Mouse (Mus musculus) midbrain, embryonic 12.5 days (tissue): ENCODE measurements around the gene Enpp5. TPM values are rescaled to one million over a fixed set of nuclear protein-coding genes. Genes with fewer than 3 reads are reported as not detected.

Experiments
- ATAC-seq: fragments of 200-750 bp; cut with Nextera tagmentation; 2 replicates; pipeline ENCODE4 v1.8.0; 2017; ENCODE audit warnings: low read depth, moderate TSS enrichment, moderate library complexity; ENCODE audit not compliant: low FRiP score
- H3K27ac ChIP-seq: fragments of 300-500 bp; sonication (generic); replicated peaks from 2 replicates; pipeline ENCODE4 v1.5.1; 2016; ENCODE audit warnings: mild to moderate bottlenecking
- H3K27me3 ChIP-seq: fragments of 300-500 bp; sonication (generic); 2 replicates; pipeline ENCODE4 v1.6.1; 2016; ENCODE audit warnings: mild to moderate bottlenecking
- H3K36me3 ChIP-seq: fragments of 300-500 bp; sonication (generic); 2 replicates; pipeline ENCODE4 v1.6.1; 2016
- H3K4me1 ChIP-seq: fragments of 300-500 bp; sonication (generic); 2 replicates; pipeline ENCODE4 v1.6.1; 2016
- H3K4me2 ChIP-seq: fragments of 300-500 bp; sonication (generic); replicated peaks from 2 replicates; pipeline ENCODE4 v1.6.1; 2016; ENCODE audit warnings: mild to moderate bottlenecking, moderate library complexity
- H3K4me3 ChIP-seq: fragments of 300-500 bp; sonication (generic); 2 replicates; pipeline ENCODE4 v1.5.1; 2016; ENCODE audit warnings: mild to moderate bottlenecking
- H3K9ac ChIP-seq: fragments of 300-500 bp; sonication (generic); replicated peaks from 2 replicates; pipeline ENCODE4 v1.6.1; 2016; ENCODE audit warnings: mild to moderate bottlenecking, moderate library complexity
- H3K9me3 ChIP-seq: fragments of 300-500 bp; sonication (generic); 2 replicates; pipeline ENCODE4 v1.6.1; 2016; ENCODE audit warnings: mild to moderate bottlenecking
- WGBS: fragments of 180-500 bp; shearing (Covaris S2); methylation state at CpG from one replicate; pipeline ENCODE4 v1.1.7; 2016; 5-methylcytosine and 5-hydroxymethylcytosine counted together
- polyA plus RNA-seq: library from polyadenylated mRNA; unstranded; fragments of >200 nt; fragmentation: Nextera tagmentation; extraction: Ambion mirVana; gene quantifications from 2 replicates; pipeline ENCODE4 v1.2.1, GENCODE M21; 2016

Enpp5 gene
- 28.7 and 29.9 TPM in 2 replicates for polyA plus RNA-seq

DNA sequence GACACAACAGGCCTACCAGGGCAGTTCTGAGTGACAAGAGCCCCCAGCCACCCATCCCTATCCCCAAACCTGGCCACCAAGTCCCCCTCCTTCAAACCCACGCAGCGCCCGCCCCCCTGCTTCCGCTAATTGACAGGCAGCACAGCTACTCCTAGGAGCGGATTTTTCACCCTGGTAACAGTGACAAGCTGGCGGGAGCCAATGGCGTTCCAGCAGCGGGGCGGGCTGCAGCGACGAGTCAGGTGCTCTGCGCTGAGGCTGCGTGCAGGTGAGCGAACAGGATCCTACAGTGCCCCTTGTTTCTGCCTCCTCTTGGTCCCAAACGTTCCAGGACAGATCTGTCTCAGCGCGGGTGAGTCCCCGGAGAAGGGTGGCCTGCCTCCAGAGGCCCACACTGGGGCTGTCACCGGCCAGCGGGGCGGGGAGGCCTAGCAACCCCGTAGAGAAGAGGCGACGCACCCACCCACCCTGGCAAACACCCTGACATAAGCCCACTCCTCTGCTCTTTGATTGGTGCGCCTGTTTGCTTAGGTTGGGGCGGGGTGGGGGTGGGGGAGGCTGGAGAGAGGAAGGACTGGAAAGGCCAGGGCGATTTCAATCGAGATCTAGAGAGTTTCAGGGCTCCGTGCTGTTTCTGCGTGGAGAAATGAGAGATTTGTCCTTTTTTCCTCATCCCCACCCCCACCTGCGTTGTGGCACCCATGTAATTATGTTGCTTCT, at the start of gene Enpp5:
Gene Enpp5, plus strand, starts transcription at position 183 of the 720 bp plus-strand sequence.
- Histone ChIP-seq H3K27ac (peak within 1 kb of the TSS; percentile 68), H3K36me3 (0 out of 2 replicates have a peak, but pooled peaks cover 9% of the 10 kb centered on the region), H3K4me1 (no peaks in the 10 kb centered on the region), H3K4me2 (peak within 1 kb of the TSS; percentile 85), H3K4me3 (peak within 1 kb of the TSS; percentile 73), H3K27me3 (peaks cover 5% of the 10 kb centered on the region; the same call in 1 of the 2 replicates), H3K9me3 (no peaks in the 10 kb centered on the region), H3K9ac (peak within 1 kb of the TSS; percentile 71)
- peak; percentile 97 for ATAC-seq
- 1% methylated on average over 25 of the region's 31 CpGs for WGBS

DNA sequence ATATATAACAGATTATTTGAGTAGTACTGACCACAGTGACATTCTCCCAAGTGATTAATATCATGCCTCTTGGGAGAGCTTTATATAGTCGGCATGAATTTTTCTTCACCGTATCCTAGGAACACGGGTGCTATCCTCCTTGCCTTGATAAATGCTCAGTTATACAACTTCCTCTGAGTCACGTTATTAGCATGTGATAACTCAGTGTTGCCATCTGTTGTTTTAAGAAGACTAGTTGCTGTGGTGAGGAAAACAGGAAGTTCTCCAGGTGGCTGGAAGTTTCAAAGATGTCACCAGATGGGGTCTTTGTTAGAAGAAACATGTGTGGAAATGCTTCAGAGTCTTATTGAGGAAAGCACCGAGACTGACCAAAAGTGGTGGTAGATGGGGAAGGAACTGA, 49.0 kb upstream of the Enpp5 start:
- H3K4me2 ChIP-seq: no peak overlapping the region
- 84% methylated on average over 5 of the region's 5 CpGs for WGBS
- H3K27me3 ChIP-seq: no peaks in the 10 kb centered on the region
- no peak overlapping the region for H3K9ac ChIP-seq
- H3K4me3 ChIP-seq: no peak overlapping the region
- no peak overlapping the region for H3K27ac ChIP-seq
- H3K9me3 ChIP-seq: no peaks in the 10 kb centered on the region
- ATAC-seq: no peak
- H3K36me3 ChIP-seq: no peaks in the 10 kb centered on the region
- peaks cover 23% of the 10 kb centered on the region for H3K4me1 ChIP-seq

DNA sequence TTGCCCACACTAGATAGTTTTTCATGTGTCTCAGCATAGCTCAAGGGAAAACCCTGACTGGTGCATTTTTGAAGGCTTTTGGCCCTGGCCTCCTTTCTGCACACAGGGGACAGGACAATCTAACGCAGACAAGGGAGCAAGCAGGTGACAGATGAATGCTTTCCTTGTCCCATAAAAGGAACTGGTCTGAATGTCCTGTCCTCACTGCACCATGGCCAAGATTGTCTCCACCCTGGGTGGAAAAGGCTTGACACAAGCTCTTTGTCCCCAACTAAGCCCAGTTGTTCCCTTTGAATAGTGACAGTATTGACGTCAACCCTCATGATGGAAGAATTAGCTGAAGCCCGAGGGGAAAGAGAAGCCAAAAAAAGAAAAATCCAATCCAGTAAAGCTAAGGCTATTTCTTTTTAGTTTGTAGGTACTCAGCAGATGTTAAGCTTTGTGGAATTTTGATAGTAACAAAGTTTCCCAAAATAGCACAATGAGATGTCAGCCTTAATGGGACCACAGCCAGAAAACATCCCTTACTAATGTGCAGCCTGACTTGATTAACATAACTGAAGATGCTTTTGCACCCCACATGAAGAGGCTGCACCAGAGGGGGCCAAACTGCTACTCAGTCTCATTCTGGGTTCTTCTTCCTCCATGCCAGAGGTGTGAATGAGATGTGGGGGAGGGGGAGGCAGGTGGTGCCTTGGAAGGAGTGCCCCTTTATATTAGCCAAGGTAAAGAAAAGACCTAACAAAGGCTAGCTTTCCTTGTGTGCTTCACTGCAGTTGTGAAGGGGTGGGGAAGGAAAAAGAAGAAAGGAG, 47.6 kb upstream of the Enpp5 start:
- Histone ChIP-seq H3K27me3 (no peaks in the 10 kb centered on the region), H3K4me2 (no peak overlapping the region), H3K4me3 (no peak overlapping the region), H3K9me3 (no peaks in the 10 kb centered on the region), H3K4me1 (peaks cover 18% of the 10 kb centered on the region), H3K27ac (no peak overlapping the region), H3K9ac (no peak overlapping the region), H3K36me3 (no peaks in the 10 kb centered on the region)
- no peak for ATAC-seq
- 30% methylated on average over 3 of the region's 3 CpGs for WGBS

DNA sequence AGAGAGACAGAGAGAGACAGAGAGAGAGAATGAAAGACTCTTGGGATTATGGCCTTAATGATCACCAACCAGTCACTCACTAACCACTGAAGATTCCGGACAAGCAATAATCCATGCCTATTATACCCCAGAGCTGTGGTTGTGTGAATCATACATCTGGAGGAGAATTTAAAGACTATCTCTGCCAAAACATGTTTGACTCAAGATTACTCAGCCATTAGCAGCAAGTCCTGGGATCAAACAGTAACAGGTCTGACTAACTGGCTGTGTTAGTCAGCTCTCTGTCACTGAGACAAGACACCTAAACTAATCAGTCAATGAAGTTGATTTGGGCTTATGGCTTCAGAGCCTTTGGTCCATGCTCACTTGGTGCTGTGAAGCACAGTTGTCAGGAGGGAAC, 43.6 kb upstream of the Enpp5 start:
- Histone ChIP-seq H3K36me3 (no peaks in the 10 kb centered on the region), H3K4me3 (no peak overlapping the region), H3K9me3 (no peaks in the 10 kb centered on the region), H3K27me3 (no peaks in the 10 kb centered on the region), H3K4me1 (peaks cover 10% of the 10 kb centered on the region), H3K9ac (no peak overlapping the region), H3K27ac (no peak overlapping the region), H3K4me2 (no peak overlapping the region)
- WGBS: 100% methylated on average over 1 of the region's 1 CpGs
- ATAC-seq: no peak

DNA sequence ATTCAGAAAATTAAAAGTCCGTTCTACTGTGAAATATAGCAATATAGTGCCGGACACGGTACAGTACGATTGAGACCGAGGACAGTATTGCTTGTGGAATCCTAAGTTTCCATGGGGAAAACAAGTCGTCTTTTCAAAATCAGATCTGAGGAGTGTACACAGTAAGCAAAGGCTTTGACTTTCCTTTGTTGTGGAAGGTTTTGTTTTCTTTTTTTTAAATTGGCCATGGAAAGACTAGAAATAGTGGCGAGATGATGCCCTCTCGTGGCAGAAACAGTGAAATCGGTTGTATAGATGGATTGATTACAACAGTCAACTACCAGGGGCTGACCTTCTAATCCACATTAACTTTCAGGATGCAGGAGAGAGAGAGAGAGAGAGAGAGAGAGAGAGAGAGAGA, 40.0 kb upstream of the Enpp5 start:
- Histone ChIP-seq H3K4me1 (no peaks in the 10 kb centered on the region), H3K4me3 (no peak overlapping the region), H3K27me3 (no peaks in the 10 kb centered on the region), H3K36me3 (no peaks in the 10 kb centered on the region), H3K9ac (no peak overlapping the region), H3K27ac (no peak overlapping the region), H3K9me3 (no peaks in the 10 kb centered on the region), H3K4me2 (no peak overlapping the region)
- 62% methylated on average over 9 of the region's 9 CpGs for WGBS
- ATAC-seq: no peak

DNA sequence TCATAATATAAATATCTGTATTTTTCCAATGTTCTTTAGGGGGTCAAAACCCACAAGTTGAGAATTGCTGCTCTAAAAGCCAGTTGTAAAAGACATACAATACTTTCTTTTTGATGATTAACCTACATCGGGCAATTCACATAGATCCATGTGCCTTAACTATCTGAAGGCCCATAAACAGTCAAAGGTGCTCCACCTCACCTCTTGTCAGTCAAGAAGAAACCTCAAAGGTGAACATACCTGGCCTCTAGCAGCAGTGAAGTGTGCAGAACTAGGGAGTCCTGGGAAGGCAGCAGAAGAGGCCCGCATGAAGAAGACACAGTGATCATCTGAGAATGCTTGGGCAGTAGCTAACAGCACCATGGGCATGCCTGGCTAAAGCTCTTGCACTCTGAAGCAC, 38.2 kb upstream of the Enpp5 start:
- no peak overlapping the region for H3K9ac ChIP-seq
- H3K4me1 ChIP-seq: no peaks in the 10 kb centered on the region
- no peak overlapping the region for H3K4me3 ChIP-seq
- no peak overlapping the region for H3K27ac ChIP-seq
- no peaks in the 10 kb centered on the region for H3K36me3 ChIP-seq
- WGBS: 97% methylated on average over 2 of the region's 2 CpGs
- H3K4me2 ChIP-seq: no peak overlapping the region
- no peak for ATAC-seq
- H3K27me3 ChIP-seq: no peaks in the 10 kb centered on the region
- H3K9me3 ChIP-seq: no peaks in the 10 kb centered on the region

DNA sequence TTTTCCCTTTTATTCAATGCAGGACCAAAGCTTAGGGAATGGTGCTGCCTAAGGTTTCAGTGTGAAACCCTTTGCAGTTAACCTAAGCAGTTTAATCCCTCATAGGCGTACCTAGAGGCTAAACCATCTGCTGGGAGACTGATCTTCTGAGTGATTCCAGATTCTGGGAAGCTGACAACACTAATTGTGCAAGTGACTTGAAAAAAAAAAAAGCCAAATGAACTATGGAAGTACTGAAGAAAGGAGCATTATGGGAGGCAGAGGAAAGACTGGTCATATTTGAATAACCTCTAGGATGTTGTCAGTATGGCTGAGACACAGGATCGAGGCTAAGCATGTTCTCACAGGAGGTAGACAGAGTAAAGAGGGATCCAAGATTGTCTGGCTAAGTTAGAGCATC, 36.3 kb upstream of the Enpp5 start:
- Histone ChIP-seq H3K27me3 (no peaks in the 10 kb centered on the region), H3K9me3 (no peaks in the 10 kb centered on the region), H3K4me3 (no peak overlapping the region), H3K9ac (no peak overlapping the region), H3K4me2 (no peak overlapping the region), H3K36me3 (no peaks in the 10 kb centered on the region), H3K4me1 (no peaks in the 10 kb centered on the region), H3K27ac (no peak overlapping the region)
- WGBS: 74% methylated on average over 2 of the region's 2 CpGs
- ATAC-seq: no peak

DNA sequence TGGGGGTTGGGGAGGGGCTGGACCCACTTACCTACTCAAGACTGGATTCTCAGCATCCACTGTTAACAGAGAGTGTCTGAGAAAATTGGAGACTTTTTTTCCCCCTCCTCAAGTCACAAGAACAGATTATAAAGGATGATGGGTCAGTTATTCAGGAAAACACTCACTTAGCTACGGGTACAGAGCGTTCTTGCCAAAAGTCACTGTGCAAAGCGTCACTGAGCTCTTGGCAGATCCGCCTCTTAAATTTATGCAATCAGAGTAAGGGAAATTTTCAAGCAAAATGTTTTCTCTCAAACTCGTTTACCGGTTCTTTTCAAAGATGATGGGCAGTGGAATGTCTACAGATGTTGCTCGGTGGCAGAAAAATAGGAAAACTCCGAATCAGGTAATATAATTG, 35.8 kb upstream of the Enpp5 start:
- Histone ChIP-seq H3K27ac (no peak overlapping the region), H3K4me2 (no peak overlapping the region), H3K9ac (no peak overlapping the region), H3K9me3 (no peaks in the 10 kb centered on the region), H3K27me3 (no peaks in the 10 kb centered on the region), H3K4me1 (no peaks in the 10 kb centered on the region), H3K4me3 (no peak overlapping the region), H3K36me3 (no peaks in the 10 kb centered on the region)
- WGBS: 92% methylated on average over 8 of the region's 8 CpGs
- no peak for ATAC-seq

DNA sequence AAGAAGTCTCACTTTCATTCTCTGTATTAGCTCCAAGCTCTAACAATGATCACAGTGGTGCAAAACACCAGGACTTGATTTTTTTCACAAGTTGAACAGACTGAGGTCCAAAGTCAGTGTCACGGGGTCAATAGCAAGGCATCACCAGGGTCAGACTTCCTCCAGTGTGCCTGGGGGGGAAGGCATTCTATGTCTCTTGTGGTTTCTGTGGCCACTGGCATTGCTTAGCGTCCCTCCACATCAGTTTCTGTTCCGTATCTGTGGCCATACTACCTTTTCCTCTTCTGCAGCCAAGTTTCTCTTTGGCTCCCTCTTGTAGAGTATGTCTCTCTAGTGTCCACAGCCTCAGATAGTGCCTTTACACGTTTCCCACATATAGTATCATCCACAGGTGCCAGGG, 25.2 kb upstream of the Enpp5 start:
- Histone ChIP-seq H3K27ac (no peak overlapping the region), H3K36me3 (no peaks in the 10 kb centered on the region), H3K9ac (no peak overlapping the region), H3K27me3 (no peaks in the 10 kb centered on the region), H3K4me1 (no peaks in the 10 kb centered on the region), H3K4me2 (no peak overlapping the region), H3K4me3 (no peak overlapping the region), H3K9me3 (no peaks in the 10 kb centered on the region)
- ATAC-seq: no peak
- 78% methylated on average over 4 of the region's 4 CpGs for WGBS

DNA sequence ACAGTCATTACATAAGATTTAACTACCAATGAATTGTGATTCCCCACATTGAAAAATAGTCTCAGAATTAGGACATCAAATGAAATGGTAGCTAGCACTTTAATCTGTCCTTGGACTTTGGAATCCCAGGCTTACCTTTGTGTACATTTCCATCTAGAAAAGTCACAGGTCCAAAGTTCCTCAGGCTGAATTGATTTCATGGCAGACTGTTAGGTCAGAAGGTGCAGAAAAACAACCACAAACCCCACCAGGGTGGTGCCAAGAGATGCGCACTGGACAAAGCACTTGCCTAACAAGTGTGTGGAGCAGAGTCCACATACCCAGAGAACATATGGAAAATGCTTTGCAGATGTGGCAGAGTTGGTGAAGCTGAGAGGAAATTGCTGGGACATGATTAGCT, 21.5 kb upstream of the Enpp5 start:
- Histone ChIP-seq H3K27ac (no peak overlapping the region), H3K4me2 (no peak overlapping the region)

DNA sequence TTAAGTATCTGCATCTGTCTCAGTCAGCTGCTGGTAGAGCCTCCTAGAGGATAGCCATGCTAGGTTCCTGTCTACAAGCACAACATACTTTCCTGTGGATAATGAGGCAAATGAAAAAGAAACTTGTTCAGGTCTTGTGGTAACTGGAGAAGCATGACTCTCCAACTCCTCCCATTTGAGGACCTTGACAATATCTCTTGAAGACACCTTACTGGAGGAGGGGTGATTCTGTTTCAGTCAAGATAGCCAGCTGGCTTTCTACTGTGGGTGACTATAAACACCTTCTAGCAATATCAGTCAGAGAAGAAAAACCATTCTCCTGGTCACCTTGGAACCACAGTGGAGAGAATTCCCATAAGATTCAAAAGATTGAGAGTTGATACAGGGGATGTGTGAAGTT, 20.5 kb upstream of the Enpp5 start:
- ATAC-seq: no peak
- H3K4me1 ChIP-seq: no peaks in the 10 kb centered on the region
- H3K36me3 ChIP-seq: no peaks in the 10 kb centered on the region
- no peak overlapping the region for H3K9ac ChIP-seq
- H3K9me3 ChIP-seq: no peaks in the 10 kb centered on the region
- no peak overlapping the region for H3K4me2 ChIP-seq
- H3K4me3 ChIP-seq: no peak overlapping the region
- no peak overlapping the region for H3K27ac ChIP-seq
- H3K27me3 ChIP-seq: no peaks in the 10 kb centered on the region

More for the DNA sequence above, 21.5 kb upstream of the Enpp5 start:
- Histone ChIP-seq H3K9me3 (no peaks in the 10 kb centered on the region), H3K9ac (no peak overlapping the region), H3K4me1 (no peaks in the 10 kb centered on the region), H3K27me3 (no peaks in the 10 kb centered on the region), H3K36me3 (no peaks in the 10 kb centered on the region), H3K4me3 (no peak overlapping the region)
- WGBS: 76% methylated on average over 1 of the region's 1 CpGs
- ATAC-seq: no peak

DNA sequence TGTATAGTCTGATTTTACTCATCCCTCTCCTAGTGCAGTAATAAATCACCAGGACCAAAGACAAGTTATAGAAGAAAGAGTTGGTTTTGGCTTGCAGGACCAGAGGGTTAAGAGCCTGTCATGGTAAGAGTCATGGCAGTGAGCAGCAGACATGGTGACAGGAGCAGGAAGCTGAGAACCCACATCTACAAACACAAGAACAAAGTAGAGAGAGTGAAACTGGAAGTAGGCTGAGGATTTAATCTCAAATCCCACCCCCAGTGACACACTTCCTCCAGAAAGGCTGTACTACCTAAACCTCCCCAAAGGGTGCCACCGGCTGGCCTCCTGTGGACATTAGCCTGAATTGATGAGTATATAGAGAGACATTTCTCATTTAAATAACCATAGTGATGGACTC, 17.8 kb upstream of the Enpp5 start:
- ATAC-seq: no peak

More for the DNA sequence above, 17.8 kb upstream of the Enpp5 start:
- Histone ChIP-seq H3K9me3 (no peaks in the 10 kb centered on the region), H3K4me3 (no peak overlapping the region), H3K4me1 (no peaks in the 10 kb centered on the region), H3K4me2 (no peak overlapping the region), H3K27me3 (no peaks in the 10 kb centered on the region), H3K36me3 (no peaks in the 10 kb centered on the region), H3K27ac (no peak overlapping the region), H3K9ac (no peak overlapping the region)
- 100% methylated on average over 1 of the region's 1 CpGs for WGBS
